Mouse (Mus musculus) adrenal gland, adult (tissue): Measurements from ENCODE around the gene Olfr771.
"Not testable (repeated sequence)": the region's sequence is repeated elsewhere in the genome, so short reads cannot be mapped to it uniquely, and the experiment has no call there.

Experiments
- DNase-seq, 2 experiments: peaks; one replicate each; pipeline ENCODE4 v3.0.0; 2022 to 2023; ENCODE audit warnings: low spot score in 1 of 2; ENCODE audit not compliant: inconsistent age in 2 of 2

The Olfr771 gene

DNA sequence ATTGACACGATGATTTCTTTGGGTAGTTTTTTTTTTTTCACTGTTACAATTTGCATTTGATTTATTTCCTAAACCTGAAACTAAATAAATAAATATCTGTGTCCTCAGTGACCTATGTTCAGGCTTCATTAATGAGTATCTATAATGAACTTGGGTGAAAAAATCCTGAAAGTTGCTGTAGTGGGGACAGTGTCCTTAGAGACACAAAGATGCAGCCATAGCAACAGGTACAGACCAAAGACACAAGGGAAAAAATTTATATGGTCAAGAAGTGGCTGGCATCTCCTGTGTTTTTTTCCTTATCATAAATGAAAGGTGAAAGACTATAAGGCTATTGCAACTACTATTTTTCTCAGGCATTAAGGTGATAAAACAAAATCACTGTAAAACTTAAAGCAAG, at the start of gene Olfr771:
Olfr771 (minus strand) TSS at position 101 of the 400 bp plus-strand sequence.
- DNase-seq, result no peak

GRCm38 (mm10) chr10:129187319-129187718, 22.8 kb upstream of the Olfr771 start, which contains the start of gene Olfr773:
TSS of gene Olfr773 (minus strand) at chr10:129187419.
- not testable (repeated sequence) for DNase-seq

GRCm38 (mm10) chr10:129177821-129178220, 13.3 kb upstream of the Olfr771 start, which contains the start of gene Olfr772:
TSS of gene Olfr772 (minus strand) at chr10:129177921.
- not testable (repeated sequence) for DNase-seq

- DNase-seq, result no peak
These were observed 25.7 kb downstream of the Olfr771 start, which contains the start of gene Olfr770 for GRCm38 (mm10) chr10:129138898-129139297. TSS of gene Olfr770 (minus strand) at chr10:129138998.

DNA sequence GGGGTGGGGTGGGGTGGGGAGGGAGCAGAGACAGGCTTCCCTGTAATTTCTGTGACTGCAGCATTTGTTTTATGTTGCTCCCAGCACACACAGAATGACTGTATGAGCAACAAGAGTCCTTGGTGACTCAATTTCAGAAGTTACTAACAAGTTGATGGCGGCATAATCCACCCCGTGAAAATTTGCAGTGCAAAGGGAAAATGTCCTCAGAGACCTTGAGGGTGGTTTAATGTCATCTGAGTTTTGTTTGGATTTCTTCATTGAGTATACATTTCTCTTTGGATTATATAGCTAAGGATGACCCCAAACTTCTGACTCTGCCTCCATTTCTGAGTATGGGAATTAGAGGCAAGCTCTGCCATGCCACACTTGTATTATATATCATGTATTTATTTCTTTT, 46.8 kb downstream of the Olfr771 start, which contains the start of gene Olfr769:
Olfr769 (minus strand) TSS at position 101 of the 400 bp plus-strand sequence.
- DNase-seq, result peak; percentile 13 to 58

GRCm38 (mm10) chr10:129115146-129115545, 49.4 kb downstream of the Olfr771 start:
- no peak for DNase-seq
